Comparison of ENCODE assay signal across 8 mouse cellular contexts in the genomic region with DNA sequence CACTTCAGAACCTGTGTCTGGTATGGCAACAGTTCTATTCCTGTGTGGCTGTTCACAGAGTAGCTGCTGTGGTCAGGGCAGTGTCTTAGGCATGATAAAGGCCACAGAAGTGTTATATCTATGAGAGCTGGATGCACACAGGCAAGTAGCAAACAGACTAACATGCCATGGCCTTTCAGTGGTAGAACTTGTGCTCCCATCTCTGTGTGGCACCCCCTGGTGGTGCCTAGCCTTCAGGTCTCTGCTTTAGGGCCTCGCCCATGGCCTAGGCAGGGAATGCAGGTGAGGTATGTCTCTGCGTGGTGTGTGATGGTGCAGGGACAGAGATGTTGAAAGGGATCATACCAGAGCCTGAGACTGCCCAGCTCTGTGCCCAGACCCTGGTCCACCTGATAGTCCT. TPM values are rescaled to one million over a fixed set of nuclear protein-coding genes. Genes with fewer than 3 reads are reported as not detected.
A peak's percentile ranks its signal among the peaks of the same experiment; 100 is the strongest.
DNase-seq lines count a peak whose midpoint lies in the region; ATAC-seq and TF ChIP-seq lines count a peak whose summit lies in the region.
"Had no signal": no experiment of that assay in that cellular context is flagged by ENCODE, and none has a peak within 500 bp of the region (broad histone marks: within the 10 kb centered on the region; RNA-seq: fewer than 3 reads in every experiment).

No protein-coding gene starts in this region.

- no peak overlapping the region for H3K9ac ChIP-seq in kidney, postnatal 0 days (ENCODE audit: low read depth, low read length)
- H3K9ac ChIP-seq: embryonic facial prominence, embryonic 13.5 days had no signal

- no peak overlapping the region for H3K4me3 ChIP-seq in kidney, postnatal 0 days (replicated peaks; ENCODE audit: low read depth, low read length)
- H3K4me3 ChIP-seq: embryonic facial prominence, embryonic 13.5 days had no signal

- peaks cover 30% of the 10 kb centered on the region for H3K36me3 ChIP-seq in kidney, postnatal 0 days (ENCODE audit: insufficient read depth, low read length)

- H3K4me2 ChIP-seq in kidney, postnatal 0 days (ENCODE audit: low read length), result no peak overlapping the region
- H3K4me2 ChIP-seq: embryonic facial prominence, embryonic 13.5 days had no signal

- no peak overlapping the region for H3K27ac ChIP-seq in kidney, postnatal 0 days
- H3K27ac ChIP-seq: embryonic facial prominence, embryonic 13.5 days had no signal

- peak; percentile 44 for DNase-seq in layer of hippocampus, adult 11-12 months (ENCODE audit: low spot score)
- DNase-seq in layer of hippocampus, postnatal 36 days, result no peak
- DNase-seq in ES-CJ7 (ENCODE audit: low read depth, low spot score), result peak; percentile 13
- DNase-seq in brain, adult 2 months (ENCODE audit: low read depth, low spot score), result peak; percentile 68
- DNase-seq in kidney, postnatal 0 days (ENCODE audit: low spot score), result peak; percentile 28
- peak; percentile 37 for DNase-seq in retina, embryonic 14.5 days (ENCODE audit: low spot score)
- DNase-seq in heart, postnatal 10 days, result no peak

- WGBS in kidney, postnatal 0 days, result 94% methylated on average over 2 of the region's 2 CpGs

- peak; percentile 69 for TF ChIP-seq CTCF in kidney, postnatal 0 days (IDR thresholded peaks at IDR 0.05; ENCODE audit: low read depth)

- no peaks in the 10 kb centered on the region for H3K27me3 ChIP-seq in kidney, postnatal 0 days (ENCODE audit: insufficient read depth, low read length)
- H3K27me3 ChIP-seq: embryonic facial prominence, embryonic 13.5 days had no signal

- intact Hi-C loops in heart, postnatal 10 days (cut with DNase I), result no loop called here

- H3K9me3 ChIP-seq in kidney, postnatal 0 days (replicated peaks; ENCODE audit: low read length), result no peaks in the 10 kb centered on the region
- H3K9me3 ChIP-seq: embryonic facial prominence, embryonic 13.5 days had no signal

- ATAC-seq in kidney, postnatal 0 days (replicated peaks; ENCODE audit: low FRiP score, low read depth), result no peak

- H3K4me1 ChIP-seq in kidney, postnatal 0 days (replicated peaks; ENCODE audit: insufficient read depth, low read length), result no peaks in the 10 kb centered on the region
- H3K4me1 ChIP-seq: embryonic facial prominence, embryonic 13.5 days had no signal

RNA-seq across cellular contexts. Expression of a gene that starts 50.1 kb away (rescaled TPM):
- 100 to 1,000 TPM; 678 to 800 TPM for total RNA-seq in layer of hippocampus, postnatal 36 days (2021)
- polyA plus RNA-seq in kidney, postnatal 0 days (2015; fragmentation: Nextera tagmentation; extraction: Ambion mirVana), result 13.0 and 14.0 TPM in 2 replicates
- under 1 TPM in 1 of 2 experiments, not detected in 1; 0.42 TPM for total RNA-seq in heart, postnatal 10 days (2021)

Comparison
In these comparisons a context has a peak if more than half of its experiments do, and no peak if none do; other contexts are left out.
1. DNase-seq: peak in layer of hippocampus, adult 11-12 months (single experiment), ES-CJ7 (single experiment), brain, adult 2 months (single experiment), kidney, postnatal 0 days (single experiment) and retina, embryonic 14.5 days (single experiment); none in layer of hippocampus, postnatal 36 days (0 of 2) and heart, postnatal 10 days (0 of 2).
2. RNA of a gene that starts 50.1 kb away (total RNA-seq): 678 to 800 TPM in layer of hippocampus, postnatal 36 days; 0.42 TPM in heart, postnatal 10 days; every median in the first group is over 100 times any median in the second.